In genomic region chr1:185364183-185364540, GRCm38 (mm10) we compare ENCODE assay signal across 8 mouse cellular contexts. TPM values are rescaled to one million over a fixed set of nuclear protein-coding genes. Genes with fewer than 3 reads are reported as not detected.
DNase-seq lines count a peak whose midpoint lies in the region; ATAC-seq lines count a peak whose summit lies in the region.

No protein-coding gene starts in this region.

- H3K9ac ChIP-seq in neural tube, embryonic 11.5 days (ENCODE audit: low read length): peak overlapping the region; percentile 47
- peak overlapping the region; percentile 97 for H3K9ac ChIP-seq in liver, embryonic 12.5 days

- no peaks in the 10 kb centered on the region for H3K27me3 ChIP-seq in neural tube, embryonic 11.5 days (ENCODE audit: control insufficient read depth, insufficient read depth, low read length)
- H3K27me3 ChIP-seq in liver, embryonic 12.5 days (replicated peaks): no peaks in the 10 kb centered on the region

- peaks cover 17% of the 10 kb centered on the region for H3K4me1 ChIP-seq in neural tube, embryonic 11.5 days (ENCODE audit: control insufficient read depth, insufficient read depth, low read length)
- peaks cover 42% of the 10 kb centered on the region for H3K4me1 ChIP-seq in liver, embryonic 12.5 days

- H3K36me3 ChIP-seq in neural tube, embryonic 11.5 days (ENCODE audit: control insufficient read depth, insufficient read depth, low read length): no peaks in the 10 kb centered on the region
- peaks cover 32% of the 10 kb centered on the region for H3K36me3 ChIP-seq in liver, embryonic 12.5 days

- H3K4me3 ChIP-seq in neural tube, embryonic 11.5 days (ENCODE audit: low read depth, low read length): peak overlapping the region; percentile 97
- peak overlapping the region; percentile 94 for H3K4me3 ChIP-seq in liver, embryonic 12.5 days

- 58% methylated on average over 6 of the region's 6 CpGs for WGBS in neural tube, embryonic 11.5 days
- 28% methylated on average over 6 of the region's 6 CpGs for WGBS in liver, embryonic 12.5 days (ENCODE audit: insufficient replicate concordance)

- H3K9me3 ChIP-seq in neural tube, embryonic 11.5 days (ENCODE audit: control insufficient read depth, low read length): no peaks in the 10 kb centered on the region
- H3K9me3 ChIP-seq in liver, embryonic 12.5 days (replicated peaks): no peaks in the 10 kb centered on the region

- H3K4me2 ChIP-seq in neural tube, embryonic 11.5 days (ENCODE audit: low read depth): peak overlapping the region; percentile 56
- peak overlapping the region; percentile 86 for H3K4me2 ChIP-seq in liver, embryonic 12.5 days

- ATAC-seq in neural tube, embryonic 11.5 days (ENCODE audit: insufficient read depth, low FRiP score, low TSS enrichment): no peak
- no peak for ATAC-seq in liver, embryonic 12.5 days

- DNase-seq in cerebellum, adult 9-11 months: peak; percentile 20
- DNase-seq in cerebellum, postnatal 36 days: no peak
- DNase-seq in neural tube, embryonic 11.5 days (ENCODE audit: low spot score): no peak
- DNase-seq in neural tube, embryonic 10.5 days (ENCODE audit: extremely low spot score, low spot score): no peak
- DNase-seq in spleen, postnatal 4 days (ENCODE audit: low spot score in 2 of 2): no peak
- DNase-seq in ovary, postnatal 36 days (ENCODE audit: low spot score): no peak
- no peak for DNase-seq in left cerebral cortex, adult 11 months (ENCODE audit: low spot score)

- H3K27ac ChIP-seq in neural tube, embryonic 11.5 days (ENCODE audit: low read depth, low read length): no peak overlapping the region
- H3K27ac ChIP-seq in liver, embryonic 12.5 days: peak overlapping the region; percentile 95; the same call in 1 of the 2 replicates

RNA-seq across cellular contexts. Expression of gene Eprs, which starts 1.3 kb away (rescaled TPM):
- polyA plus RNA-seq in neural tube, embryonic 11.5 days (2014; fragmentation: Nextera tagmentation; extraction: Ambion mirVana): 143 and 145 TPM in 2 replicates
- 131 and 136 TPM in 2 replicates for polyA plus RNA-seq in liver, embryonic 12.5 days (2016; fragmentation: Nextera tagmentation; extraction: Ambion mirVana)

RNA-seq across cellular contexts. Expression of gene Bpnt1, which starts 32.2 kb away (rescaled TPM):
- 24.3 and 29.2 TPM in 2 replicates for polyA plus RNA-seq in neural tube, embryonic 11.5 days (2014; fragmentation: Nextera tagmentation; extraction: Ambion mirVana)
- 19.2 and 19.9 TPM in 2 replicates for polyA plus RNA-seq in liver, embryonic 12.5 days (2016; fragmentation: Nextera tagmentation; extraction: Ambion mirVana)

RNA-seq across cellular contexts. Expression of gene Iars2, which starts 35.0 kb away (rescaled TPM):
- polyA plus RNA-seq in neural tube, embryonic 11.5 days (2014; fragmentation: Nextera tagmentation; extraction: Ambion mirVana): 21.4 and 27.0 TPM in 2 replicates
- 32.7 and 34.1 TPM in 2 replicates for polyA plus RNA-seq in liver, embryonic 12.5 days (2016; fragmentation: Nextera tagmentation; extraction: Ambion mirVana)
